Mouse (Mus musculus) midbrain, embryonic 12.5 days (tissue): ENCODE data around the gene Myo9b. TPM values are rescaled to one million over a fixed set of nuclear protein-coding genes. Genes with fewer than 3 reads are reported as not detected.
"Not testable (repeated sequence)": the region's sequence is repeated elsewhere in the genome, so short reads cannot be mapped to it uniquely, and the experiment has no call there.

Source experiments
- ATAC-seq: fragments of 200-750 bp; cut with Nextera tagmentation; 2 replicates; pipeline ENCODE4 v1.8.0; 2017; ENCODE audit warnings: low read depth, moderate TSS enrichment, moderate library complexity; ENCODE audit not compliant: low FRiP score
- H3K27ac ChIP-seq: fragments of 300-500 bp; sonication (generic); replicated peaks from 2 replicates; pipeline ENCODE4 v1.5.1; 2016; ENCODE audit warnings: mild to moderate bottlenecking
- H3K27me3 ChIP-seq: fragments of 300-500 bp; sonication (generic); 2 replicates; pipeline ENCODE4 v1.6.1; 2016; ENCODE audit warnings: mild to moderate bottlenecking
- H3K36me3 ChIP-seq: fragments of 300-500 bp; sonication (generic); 2 replicates; pipeline ENCODE4 v1.6.1; 2016
- H3K4me1 ChIP-seq: fragments of 300-500 bp; sonication (generic); 2 replicates; pipeline ENCODE4 v1.6.1; 2016
- H3K4me2 ChIP-seq: fragments of 300-500 bp; sonication (generic); replicated peaks from 2 replicates; pipeline ENCODE4 v1.6.1; 2016; ENCODE audit warnings: mild to moderate bottlenecking, moderate library complexity
- H3K4me3 ChIP-seq: fragments of 300-500 bp; sonication (generic); 2 replicates; pipeline ENCODE4 v1.5.1; 2016; ENCODE audit warnings: mild to moderate bottlenecking
- H3K9ac ChIP-seq: fragments of 300-500 bp; sonication (generic); replicated peaks from 2 replicates; pipeline ENCODE4 v1.6.1; 2016; ENCODE audit warnings: mild to moderate bottlenecking, moderate library complexity
- H3K9me3 ChIP-seq: fragments of 300-500 bp; sonication (generic); 2 replicates; pipeline ENCODE4 v1.6.1; 2016; ENCODE audit warnings: mild to moderate bottlenecking
- WGBS: fragments of 180-500 bp; shearing (Covaris S2); methylation state at CpG from one replicate; pipeline ENCODE4 v1.1.7; 2016; 5-methylcytosine and 5-hydroxymethylcytosine counted together
- polyA plus RNA-seq: library from polyadenylated mRNA; unstranded; fragments of >200 nt; fragmentation: Nextera tagmentation; extraction: Ambion mirVana; gene quantifications from 2 replicates; pipeline ENCODE4 v1.2.1, GENCODE M21; 2016

Myo9b gene
- polyA plus RNA-seq, 1 experiment from 2014 or later, result 28.1 TPM

DNA sequence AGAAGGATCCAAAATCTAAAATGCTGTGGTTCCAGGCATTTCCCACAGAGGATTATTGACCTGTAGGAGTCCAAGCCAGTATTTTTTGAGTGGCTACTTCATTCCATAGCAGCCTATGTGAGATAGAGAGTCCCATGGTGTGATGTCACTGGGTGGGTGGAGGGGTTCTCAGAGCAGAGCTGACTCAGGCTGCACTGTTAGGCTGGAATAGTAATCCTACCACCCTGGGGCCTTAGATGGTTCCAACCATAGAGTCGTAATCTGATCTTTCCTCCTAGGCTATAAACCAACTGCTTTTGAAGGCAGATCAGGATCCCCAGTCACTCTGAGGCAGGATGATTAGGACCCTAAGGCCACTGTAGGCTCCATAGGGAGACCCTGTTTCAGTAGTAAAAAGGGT is 6.9 kb downstream of the Myo9b start:
- not testable (repeated sequence) for H3K9ac ChIP-seq, H3K4me1 ChIP-seq, H3K27ac ChIP-seq, H3K36me3 ChIP-seq, ATAC-seq, H3K9me3 ChIP-seq, H3K4me3 ChIP-seq, H3K4me2 ChIP-seq, H3K27me3 ChIP-seq
- 83% methylated on average over 1 of the region's 1 CpGs for WGBS

DNA sequence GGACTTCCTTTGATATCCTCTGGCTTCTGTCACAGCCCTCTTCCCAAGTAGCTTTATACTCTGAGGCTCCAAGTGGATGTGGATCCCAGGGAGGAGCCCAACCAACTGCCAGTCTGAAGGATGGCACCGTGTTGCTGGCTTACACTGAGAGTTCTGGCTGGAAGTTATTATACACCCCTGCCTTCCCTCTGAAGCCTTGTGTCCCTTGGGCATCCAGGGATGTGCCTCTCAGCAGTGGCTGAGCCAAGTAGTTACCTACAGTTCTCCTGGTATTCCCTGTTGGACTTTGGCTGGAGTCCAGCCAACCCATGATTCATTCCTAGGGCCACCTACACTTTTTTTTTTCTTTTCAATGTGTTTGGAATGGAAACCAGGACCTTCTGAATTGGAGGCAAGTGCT is 9.2 kb downstream of the Myo9b start:
- not testable (repeated sequence) for H3K4me3 ChIP-seq, H3K27me3 ChIP-seq, ATAC-seq, H3K36me3 ChIP-seq, H3K27ac ChIP-seq, H3K9me3 ChIP-seq, H3K9ac ChIP-seq, H3K4me2 ChIP-seq, H3K4me1 ChIP-seq
- 100% methylated on average over 1 of the region's 1 CpGs for WGBS

- no peak overlapping the region for H3K9ac ChIP-seq
- H3K27me3 ChIP-seq, result no peaks in the 10 kb centered on the region
- H3K36me3 ChIP-seq, result no peaks in the 10 kb centered on the region
- no peaks in the 10 kb centered on the region for H3K9me3 ChIP-seq
- H3K4me2 ChIP-seq, result no peak overlapping the region
- H3K4me3 ChIP-seq, result no peak overlapping the region
- WGBS, result 84% methylated on average over 5 of the region's 5 CpGs
- no peak for ATAC-seq
- no peaks in the 10 kb centered on the region for H3K4me1 ChIP-seq
- H3K27ac ChIP-seq, result no peak overlapping the region
Measured at GRCm38 (mm10) chr8:71282621-71283020, 10.1 kb downstream of the Myo9b start.

DNA sequence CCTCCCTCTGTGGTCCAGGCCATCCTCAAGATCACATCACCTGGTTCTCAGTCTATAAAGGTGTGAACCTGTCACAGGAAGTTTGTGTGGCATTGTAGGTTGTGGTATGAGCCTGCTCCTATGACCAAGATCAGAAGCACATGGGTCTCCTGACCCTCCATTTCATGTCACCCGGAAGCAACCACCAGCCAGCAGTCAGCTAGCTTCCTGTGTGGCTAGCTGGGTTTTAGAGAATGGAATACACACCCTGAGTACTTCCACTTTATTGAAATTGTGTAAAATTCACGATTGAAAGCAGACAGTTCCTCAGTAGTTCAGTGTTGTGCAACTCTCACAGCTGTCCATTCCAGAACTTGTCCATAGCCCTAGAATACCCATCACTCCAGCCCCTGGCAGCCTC is 13.7 kb downstream of the Myo9b start:
- H3K9ac ChIP-seq, H3K4me1 ChIP-seq, H3K4me3 ChIP-seq, H3K9me3 ChIP-seq, H3K27ac ChIP-seq, ATAC-seq, H3K27me3 ChIP-seq, H3K4me2 ChIP-seq: not testable (repeated sequence)
- peaks cover 18% of the 10 kb centered on the region for H3K36me3 ChIP-seq
- 89% methylated on average over 2 of the region's 2 CpGs for WGBS

DNA sequence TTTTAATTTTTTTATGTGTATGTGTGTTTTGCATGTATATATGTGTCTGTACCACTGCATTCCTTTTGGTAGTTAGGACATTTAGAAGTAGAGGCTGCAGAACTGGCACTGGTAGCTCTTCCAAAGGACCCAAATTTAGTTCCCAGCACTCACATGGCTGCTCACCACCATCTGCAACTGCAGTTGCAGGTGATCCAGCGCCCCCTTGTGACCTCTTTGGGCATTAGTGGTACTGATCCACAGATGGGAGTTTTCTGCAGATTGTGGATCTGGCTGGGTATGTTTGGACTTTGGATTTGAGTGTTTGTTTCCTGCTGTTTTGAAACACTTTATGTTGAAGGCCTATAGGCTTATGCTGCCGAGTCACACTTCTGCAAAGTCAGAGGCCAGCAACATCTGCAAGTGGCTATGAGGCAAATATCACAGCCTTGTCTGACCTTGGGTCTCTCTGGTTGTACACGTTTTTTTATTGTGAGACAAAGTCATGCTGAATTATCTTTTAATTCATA is 16.0 kb downstream of the Myo9b start:
- H3K9me3 ChIP-seq, result no peaks in the 10 kb centered on the region
- peaks cover 21% of the 10 kb centered on the region for H3K36me3 ChIP-seq
- no peaks in the 10 kb centered on the region for H3K27me3 ChIP-seq
- no peak overlapping the region for H3K9ac ChIP-seq
- ATAC-seq, result no peak
- no peaks in the 10 kb centered on the region for H3K4me1 ChIP-seq
- no peak overlapping the region for H3K4me3 ChIP-seq
- WGBS, result 63% methylated on average over 3 of the region's 3 CpGs
- H3K4me2 ChIP-seq, result no peak overlapping the region
- no peak overlapping the region for H3K27ac ChIP-seq

DNA sequence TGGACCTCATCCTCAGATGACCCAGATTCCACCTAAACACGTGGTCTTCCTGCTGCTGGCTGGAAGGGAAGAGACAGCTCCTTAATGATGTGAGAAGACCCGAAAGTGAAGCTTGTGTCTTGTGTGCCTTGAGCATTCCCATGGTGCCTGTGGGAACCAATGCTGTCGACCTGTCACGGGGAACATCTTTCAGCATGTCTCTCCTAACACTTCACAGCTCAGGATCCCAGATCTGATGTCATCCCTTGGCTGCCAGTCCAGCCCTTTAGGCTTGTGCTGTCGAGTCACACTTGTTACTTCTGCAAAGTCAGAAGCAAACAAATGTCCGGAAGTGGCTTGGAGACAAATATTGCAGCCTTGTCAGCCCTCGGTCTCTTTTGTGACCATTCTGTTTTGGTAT is 16.6 kb downstream of the Myo9b start:
- ATAC-seq, result no peak
- no peak overlapping the region for H3K4me2 ChIP-seq
- H3K9me3 ChIP-seq, result no peaks in the 10 kb centered on the region
- no peaks in the 10 kb centered on the region for H3K4me1 ChIP-seq
- no peak overlapping the region for H3K9ac ChIP-seq
- H3K36me3 ChIP-seq, result peaks cover 23% of the 10 kb centered on the region
- no peak overlapping the region for H3K4me3 ChIP-seq
- WGBS, result 95% methylated on average over 7 of the region's 7 CpGs
- H3K27ac ChIP-seq, result no peak overlapping the region
- no peaks in the 10 kb centered on the region for H3K27me3 ChIP-seq

- ATAC-seq, result no peak
- H3K9me3 ChIP-seq, result no peaks in the 10 kb centered on the region
- 97% methylated on average over 21 of the region's 21 CpGs for WGBS
- peaks cover 34% of the 10 kb centered on the region for H3K36me3 ChIP-seq
- no peak overlapping the region for H3K4me3 ChIP-seq
- no peaks in the 10 kb centered on the region for H3K27me3 ChIP-seq
- H3K4me2 ChIP-seq, result no peak overlapping the region
- H3K9ac ChIP-seq, result no peak overlapping the region
- H3K27ac ChIP-seq, result no peak overlapping the region
- H3K4me1 ChIP-seq, result no peaks in the 10 kb centered on the region
Measured at GRCm38 (mm10) chr8:71290211-71290610, 17.7 kb downstream of the Myo9b start.

DNA sequence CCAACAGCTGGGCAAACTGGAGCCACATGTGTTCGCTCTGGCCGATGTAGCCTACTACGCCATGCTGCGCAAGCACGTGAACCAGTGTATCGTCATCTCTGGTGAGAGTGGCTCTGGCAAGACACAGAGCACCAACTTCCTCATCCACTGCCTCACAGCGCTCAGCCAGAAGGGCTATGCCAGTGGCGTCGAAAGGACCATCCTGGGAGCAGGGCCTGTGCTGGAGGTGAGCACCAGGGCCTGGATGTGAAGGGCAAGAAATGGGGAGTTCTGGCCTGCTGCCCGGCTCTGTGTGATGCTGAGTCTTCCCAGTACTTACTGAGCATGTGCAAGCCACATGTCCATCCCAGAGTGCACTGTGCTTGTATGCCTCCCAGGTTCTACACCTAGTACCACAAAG is 18.4 kb downstream of the Myo9b start:
- no peak overlapping the region for H3K27ac ChIP-seq
- H3K27me3 ChIP-seq, result no peaks in the 10 kb centered on the region
- 95% methylated on average over 10 of the region's 10 CpGs for WGBS
- H3K9me3 ChIP-seq, result no peaks in the 10 kb centered on the region
- no peak overlapping the region for H3K9ac ChIP-seq
- no peak for ATAC-seq
- peaks cover 40% of the 10 kb centered on the region for H3K36me3 ChIP-seq
- H3K4me2 ChIP-seq, result no peak overlapping the region
- H3K4me3 ChIP-seq, result no peak overlapping the region
- no peaks in the 10 kb centered on the region for H3K4me1 ChIP-seq

- H3K36me3 ChIP-seq, result peaks cover 40% of the 10 kb centered on the region
- no peak overlapping the region for H3K4me2 ChIP-seq
- H3K27me3 ChIP-seq, result no peaks in the 10 kb centered on the region
- no peaks in the 10 kb centered on the region for H3K9me3 ChIP-seq
- no peak overlapping the region for H3K9ac ChIP-seq
- no peak for ATAC-seq
- H3K27ac ChIP-seq, result no peak overlapping the region
- no peak overlapping the region for H3K4me3 ChIP-seq
- no peaks in the 10 kb centered on the region for H3K4me1 ChIP-seq
- 94% methylated on average over 6 of the region's 6 CpGs for WGBS
Measured at GRCm38 (mm10) chr8:71291351-71291750, 18.8 kb downstream of the Myo9b start.

DNA sequence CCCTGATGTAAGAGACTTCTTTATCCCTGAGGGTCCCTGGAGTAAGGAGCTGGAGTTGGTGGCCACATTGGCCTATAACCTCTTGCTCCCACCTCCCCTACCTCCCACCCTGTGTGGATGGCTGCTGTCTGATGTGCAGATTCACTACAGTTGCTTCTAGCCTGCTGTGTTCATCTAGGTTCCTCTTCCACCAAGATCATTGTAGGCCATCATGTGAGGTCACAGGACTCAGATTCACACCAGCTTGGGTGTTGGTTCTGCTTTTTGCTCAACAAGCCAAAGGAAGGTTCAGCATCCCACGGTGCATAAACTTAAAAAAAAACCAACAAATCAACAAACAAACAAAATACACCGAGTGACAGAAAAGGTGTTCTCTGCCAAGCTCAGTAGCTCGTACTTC is 21.4 kb downstream of the Myo9b start:
- H3K36me3 ChIP-seq, result peaks cover 57% of the 10 kb centered on the region
- not testable (repeated sequence) for H3K9ac ChIP-seq, H3K4me1 ChIP-seq, H3K27me3 ChIP-seq, H3K4me2 ChIP-seq, H3K4me3 ChIP-seq, H3K27ac ChIP-seq, H3K9me3 ChIP-seq, ATAC-seq
- WGBS, result 93% methylated on average over 3 of the region's 3 CpGs

DNA sequence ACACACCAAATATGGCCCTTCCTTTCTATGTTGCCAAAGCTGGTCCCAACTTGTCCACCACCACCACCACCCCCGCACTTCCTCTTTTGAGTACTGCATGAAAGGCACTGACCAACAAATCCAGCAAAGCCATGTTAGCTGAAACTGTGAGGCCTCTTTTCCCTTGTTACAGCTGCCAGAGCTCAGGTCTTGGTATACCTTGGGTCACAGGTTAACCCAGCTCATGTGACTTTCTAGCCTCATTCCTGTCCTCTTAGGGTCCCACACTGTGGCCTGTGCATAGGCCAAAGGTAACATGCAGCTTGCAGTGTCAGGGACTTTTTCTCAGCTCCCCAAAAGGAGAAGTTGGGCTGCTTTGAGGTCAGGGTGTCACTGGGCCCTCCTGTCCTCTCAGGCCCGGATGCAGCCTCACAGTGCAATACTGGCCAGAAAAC is 23.7 kb downstream of the Myo9b start:
- H3K4me1 ChIP-seq, result no peaks in the 10 kb centered on the region
- 91% methylated on average over 2 of the region's 2 CpGs for WGBS
- H3K4me2 ChIP-seq, result no peak overlapping the region
- H3K9me3 ChIP-seq, result no peaks in the 10 kb centered on the region
- H3K4me3 ChIP-seq, result no peak overlapping the region
- H3K36me3 ChIP-seq, result peaks cover 39% of the 10 kb centered on the region
- no peak for ATAC-seq
- H3K9ac ChIP-seq, result no peak overlapping the region
- H3K27ac ChIP-seq, result no peak overlapping the region
- no peaks in the 10 kb centered on the region for H3K27me3 ChIP-seq

GRCm38 (mm10) chr8:71296784-71297183 is 24.3 kb downstream of the Myo9b start:
- 97% methylated on average over 2 of the region's 2 CpGs for WGBS
- Histone ChIP-seq H3K4me1 (no peaks in the 10 kb centered on the region), H3K36me3 (peaks cover 37% of the 10 kb centered on the region), H3K4me3 (no peak overlapping the region), H3K9ac (no peak overlapping the region), H3K9me3 (no peaks in the 10 kb centered on the region), H3K27me3 (no peaks in the 10 kb centered on the region), H3K27ac (no peak overlapping the region), H3K4me2 (no peak overlapping the region)
- ATAC-seq, result no peak

- H3K27me3 ChIP-seq, result no peaks in the 10 kb centered on the region
- no peak overlapping the region for H3K4me2 ChIP-seq
- no peak for ATAC-seq
- peaks cover 4% of the 10 kb centered on the region; the same call in 1 of the 2 replicates for H3K9me3 ChIP-seq
- H3K9ac ChIP-seq, result no peak overlapping the region
- 86% methylated on average over 1 of the region's 1 CpGs for WGBS
- no peak overlapping the region for H3K27ac ChIP-seq
- peaks cover 43% of the 10 kb centered on the region for H3K36me3 ChIP-seq
- no peaks in the 10 kb centered on the region for H3K4me1 ChIP-seq
- no peak overlapping the region for H3K4me3 ChIP-seq
Measured at GRCm38 (mm10) chr8:71297439-71297838, 24.9 kb downstream of the Myo9b start.
